Mouse (Mus musculus) limb, embryonic 12.5 days (tissue): Measurements from ENCODE around the gene Fuca1. TPM values are rescaled to one million over a fixed set of nuclear protein-coding genes. Genes with fewer than 3 reads are reported as not detected.

Experiments used
- ATAC-seq: fragments of 200-750 bp; cut with Nextera tagmentation; 2 replicates; pipeline ENCODE4 v1.8.0; 2017; ENCODE audit warnings: low read depth, moderate TSS enrichment; ENCODE audit not compliant: insufficient number of reproducible peaks, insufficient read depth, low FRiP score, low TSS enrichment
- H3K27ac ChIP-seq: fragments of 300-500 bp; sonication (generic); 2 replicates; pipeline ENCODE4 v1.5.1; 2016; ENCODE audit warnings: mild to moderate bottlenecking, moderate library complexity
- H3K27me3 ChIP-seq: fragments of 300-500 bp; sonication (generic); 2 replicates; pipeline ENCODE4 v1.6.1; 2016; ENCODE audit warnings: mild to moderate bottlenecking, moderate library complexity
- H3K36me3 ChIP-seq: fragments of 300-500 bp; sonication (generic); 2 replicates; pipeline ENCODE4 v1.6.1; 2016; ENCODE audit warnings: mild to moderate bottlenecking, moderate library complexity
- H3K4me1 ChIP-seq: fragments of 300-500 bp; sonication (generic); replicated peaks from 2 replicates; pipeline ENCODE4 v1.6.1; 2016
- H3K4me2 ChIP-seq: fragments of 300-500 bp; sonication (generic); 2 replicates; pipeline ENCODE4 v1.6.1; 2016; ENCODE audit warnings: mild to moderate bottlenecking, moderate library complexity
- H3K4me3 ChIP-seq: fragments of 300-500 bp; sonication (generic); replicated peaks from 2 replicates; pipeline ENCODE4 v1.5.1; 2016; ENCODE audit warnings: mild to moderate bottlenecking
- H3K9ac ChIP-seq: fragments of 300-500 bp; sonication (generic); replicated peaks from 2 replicates; pipeline ENCODE4 v1.6.1; 2016; ENCODE audit warnings: mild to moderate bottlenecking, moderate library complexity
- H3K9me3 ChIP-seq: fragments of 300-500 bp; sonication (generic); 2 replicates; pipeline ENCODE4 v1.6.1; 2016; ENCODE audit warnings: mild to moderate bottlenecking, moderate library complexity
- WGBS: fragments of 180-500 bp; shearing (Covaris S2); methylation state at CpG from one replicate; pipeline ENCODE4 v1.1.7; 2016; 5-methylcytosine and 5-hydroxymethylcytosine counted together
- polyA plus RNA-seq: library from polyadenylated mRNA; unstranded; fragments of >200 nt; fragmentation: Nextera tagmentation; extraction: Ambion mirVana; gene quantifications from 2 replicates; pipeline ENCODE4 v1.2.1, GENCODE M21; 2016

The Fuca1 gene
- polyA plus RNA-seq, 1 experiment from 2014 or later: 47.0 TPM

GRCm38 (mm10) chr4:135981524-135982063 is 61.1 kb downstream of the Fuca1 start:
- 73% methylated on average over 7 of the region's 7 CpGs for WGBS
- H3K9ac ChIP-seq: no peak overlapping the region
- no peak overlapping the region for H3K27ac ChIP-seq
- H3K36me3 ChIP-seq: peaks cover 80% of the 10 kb centered on the region
- no peaks in the 10 kb centered on the region for H3K9me3 ChIP-seq
- no peak overlapping the region for H3K4me3 ChIP-seq
- H3K27me3 ChIP-seq: no peaks in the 10 kb centered on the region
- no peak overlapping the region for H3K4me2 ChIP-seq
- ATAC-seq: no peak
- H3K4me1 ChIP-seq: peaks cover 12% of the 10 kb centered on the region

GRCm38 (mm10) chr4:135984556-135984955 is 64.0 kb downstream of the Fuca1 start:
- WGBS: 86% methylated on average over 5 of the region's 5 CpGs

GRCm38 (mm10) chr4:135985193-135985592 is 64.7 kb downstream of the Fuca1 start:
- 96% methylated on average over 5 of the region's 5 CpGs for WGBS
- no peaks in the 10 kb centered on the region for H3K9me3 ChIP-seq
- peak overlapping the region; percentile 95; the same call in 1 of the 2 replicates for H3K4me3 ChIP-seq
- H3K27me3 ChIP-seq: no peaks in the 10 kb centered on the region
- no peak overlapping the region for H3K27ac ChIP-seq
- ATAC-seq: no peak
- peaks cover 54% of the 10 kb centered on the region for H3K36me3 ChIP-seq
- peak overlapping the region; percentile 83 for H3K4me2 ChIP-seq
- H3K9ac ChIP-seq: no peak overlapping the region
- H3K4me1 ChIP-seq: peaks cover 12% of the 10 kb centered on the region

More at GRCm38 (mm10) chr4:135984556-135984955, 64.0 kb downstream of the Fuca1 start:
- H3K4me1 ChIP-seq: peaks cover 12% of the 10 kb centered on the region
- H3K27ac ChIP-seq: no peak overlapping the region
- no peak for ATAC-seq
- H3K36me3 ChIP-seq: peaks cover 54% of the 10 kb centered on the region
- no peak overlapping the region for H3K4me2 ChIP-seq
- H3K27me3 ChIP-seq: no peaks in the 10 kb centered on the region
- H3K4me3 ChIP-seq: no peak overlapping the region
- no peaks in the 10 kb centered on the region for H3K9me3 ChIP-seq
- no peak overlapping the region for H3K9ac ChIP-seq

- Histone ChIP-seq H3K9me3 (no peaks in the 10 kb centered on the region), H3K36me3 (peaks cover 49% of the 10 kb centered on the region), H3K9ac (peak overlapping the region; percentile 95; the same call in 1 of the 2 replicates), H3K4me1 (peaks cover 12% of the 10 kb centered on the region), H3K27me3 (no peaks in the 10 kb centered on the region), H3K27ac (no peak overlapping the region), H3K4me3 (peak overlapping the region; percentile 95), H3K4me2 (peak overlapping the region; percentile 83)
- ATAC-seq: no peak
- WGBS: 91% methylated on average over 7 of the region's 7 CpGs
Measured at GRCm38 (mm10) chr4:135985769-135986168, 65.2 kb downstream of the Fuca1 start.

GRCm38 (mm10) chr4:135986301-135986942 is 65.9 kb downstream of the Fuca1 start:
- Histone ChIP-seq H3K4me1 (peaks cover 12% of the 10 kb centered on the region), H3K4me3 (peak overlapping the region; percentile 95), H3K4me2 (peak overlapping the region; percentile 83), H3K9me3 (no peaks in the 10 kb centered on the region), H3K36me3 (peaks cover 43% of the 10 kb centered on the region), H3K27me3 (no peaks in the 10 kb centered on the region), H3K27ac (peak overlapping the region; percentile 91), H3K9ac (peak overlapping the region; percentile 95)
- ATAC-seq: 0 out of 2 replicates have a peak, but pooled peaks have one; percentile 22
- WGBS: 10% methylated on average over 23 of the region's 23 CpGs

GRCm38 (mm10) chr4:135986943-135987710 is 66.6 kb downstream of the Fuca1 start, which contains the start of gene Pithd1:
Gene Pithd1, minus strand, starts transcription at chr4:135987264.
- H3K36me3 ChIP-seq: peaks cover 37% of the 10 kb centered on the region
- peak within 1 kb of the TSS; percentile 95 for H3K4me3 ChIP-seq
- ATAC-seq: peak; percentile 90
- under 1% methylated on average over 81 of the region's 81 CpGs for WGBS
- no peaks in the 10 kb centered on the region for H3K9me3 ChIP-seq
- H3K27me3 ChIP-seq: no peaks in the 10 kb centered on the region
- H3K4me1 ChIP-seq: peaks cover 12% of the 10 kb centered on the region
- peak within 1 kb of the TSS; percentile 83 for H3K4me2 ChIP-seq
- peak within 1 kb of the TSS; percentile 95 for H3K9ac ChIP-seq
- H3K27ac ChIP-seq: peak within 1 kb of the TSS; percentile 91

- Histone ChIP-seq H3K9me3 (no peaks in the 10 kb centered on the region), H3K4me1 (peaks cover 12% of the 10 kb centered on the region), H3K27me3 (no peaks in the 10 kb centered on the region), H3K36me3 (peaks cover 31% of the 10 kb centered on the region), H3K4me2 (peak overlapping the region; percentile 83), H3K27ac (peak overlapping the region; percentile 91), H3K9ac (peak overlapping the region; percentile 95), H3K4me3 (peak overlapping the region; percentile 95)
- ATAC-seq: no peak
- 75% methylated on average over 9 of the region's 9 CpGs for WGBS
Measured at GRCm38 (mm10) chr4:135987714-135988113, 67.2 kb downstream of the Fuca1 start.

Other genes starting within 250 kb of the Fuca1 start
- 0.81 and 0.95 TPM in 2 replicates for gene Ifnlr1, start 234.4 kb upstream of the Fuca1 start, polyA plus RNA-seq
- not detected in 2 replicates for gene Il22ra1, start 192.6 kb upstream of the Fuca1 start, polyA plus RNA-seq
- gene Myom3, start 161.0 kb upstream of the Fuca1 start, polyA plus RNA-seq: 2.0 and 2.4 TPM in 2 replicates
- 392 and 402 TPM in 2 replicates for gene Srsf10, start 65.0 kb upstream of the Fuca1 start, polyA plus RNA-seq
- 209 and 220 TPM in 2 replicates for gene Pnrc2, start 46.9 kb upstream of the Fuca1 start, polyA plus RNA-seq
- 0.22 and 0.45 TPM in 2 replicates for gene Cnr2, start 25.3 kb upstream of the Fuca1 start, polyA plus RNA-seq
- gene Hmgcl, start 25.7 kb downstream of the Fuca1 start, polyA plus RNA-seq: 78.5 and 81.5 TPM in 2 replicates
- 32.1 and 33.3 TPM in 2 replicates for gene Gale, start 43.0 kb downstream of the Fuca1 start, polyA plus RNA-seq
- 126 and 127 TPM in 2 replicates for gene Lypla2, start 51.9 kb downstream of the Fuca1 start, polyA plus RNA-seq
- 64.9 and 69.6 TPM in 2 replicates for gene Pithd1, start 66.5 kb downstream of the Fuca1 start, polyA plus RNA-seq
- gene Eloa, start 101.0 kb downstream of the Fuca1 start, polyA plus RNA-seq: 40.6 and 45.3 TPM in 2 replicates
- gene Rpl11, start 132.7 kb downstream of the Fuca1 start, polyA plus RNA-seq: 442 and 453 TPM in 2 replicates
- gene Id3, start 222.8 kb downstream of the Fuca1 start, polyA plus RNA-seq: 652 and 658 TPM in 2 replicates